Mouse (Mus musculus): ENCODE measurements at regions not wholly inside any gene's neighbourhood (a gene's known extent, or its start where the extent isn't known, plus 50 kb on each side); places are given as distances from the start of the nearest gene placed in this dataset.
A peak's percentile ranks its signal among the peaks of the same experiment; 100 is the strongest.

DNA sequence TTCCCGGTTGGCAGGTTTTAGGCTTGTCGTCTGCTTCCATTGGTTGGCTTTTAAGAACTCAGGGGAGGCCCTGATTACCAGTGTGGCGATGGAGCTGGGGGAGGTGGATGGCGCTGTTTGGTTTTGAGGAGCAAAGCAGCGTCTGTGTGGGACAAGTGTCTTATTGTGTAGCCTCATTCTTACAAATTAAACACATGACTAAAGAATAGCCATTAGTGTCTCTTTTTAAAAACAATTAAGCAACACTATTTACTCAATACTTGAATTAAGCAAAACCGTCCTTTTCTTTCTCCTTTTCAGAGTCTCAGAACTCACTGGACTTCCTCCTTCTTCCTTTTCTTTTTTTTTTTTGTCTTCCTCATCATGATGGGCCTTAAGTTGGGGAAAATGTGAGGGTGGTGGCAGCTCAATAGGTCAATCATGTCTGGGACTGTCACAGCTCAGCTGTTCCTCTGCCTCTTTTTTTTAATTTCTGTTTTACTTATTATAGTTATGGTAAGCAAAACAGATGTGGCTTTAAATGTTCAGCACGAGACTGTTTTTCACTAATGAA is 89.1 kb downstream of the Kcnrg start:
- no peak for DNase-seq (ENCODE audit: inconsistent ontology term)

DNA sequence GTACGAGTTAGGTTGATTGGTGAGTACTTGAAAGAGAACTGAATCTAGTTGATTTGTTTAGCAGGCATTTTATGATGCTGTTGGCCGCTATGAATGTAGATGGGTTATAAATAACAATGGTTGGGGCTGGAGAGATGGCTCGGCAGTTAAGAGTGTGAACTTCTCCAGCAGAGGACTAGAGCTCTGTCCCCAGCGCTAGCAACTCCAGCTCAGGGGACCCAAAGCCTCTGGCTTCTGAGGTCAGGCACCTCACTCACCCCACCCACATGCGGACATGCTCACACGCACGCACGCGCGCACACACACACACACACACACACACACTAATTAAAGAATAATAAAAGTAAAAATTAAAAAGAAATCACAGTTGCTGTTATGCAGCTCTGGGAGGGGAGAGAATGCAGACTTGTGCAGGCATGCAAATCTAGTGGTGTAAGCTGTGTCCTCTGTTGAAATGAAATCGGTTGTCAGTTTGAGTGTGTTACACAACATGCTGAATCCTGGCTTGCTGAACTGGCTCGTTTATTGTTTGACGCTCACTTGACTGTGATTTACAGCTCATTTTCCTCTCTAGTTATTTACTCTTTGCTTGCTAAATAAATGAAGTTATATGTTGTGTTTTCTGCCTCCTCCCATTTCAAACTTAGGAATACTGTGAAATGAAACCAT is 89.8 kb downstream of the Kcnrg start:
- no peak for DNase-seq (ENCODE audit: inconsistent ontology term)

DNA sequence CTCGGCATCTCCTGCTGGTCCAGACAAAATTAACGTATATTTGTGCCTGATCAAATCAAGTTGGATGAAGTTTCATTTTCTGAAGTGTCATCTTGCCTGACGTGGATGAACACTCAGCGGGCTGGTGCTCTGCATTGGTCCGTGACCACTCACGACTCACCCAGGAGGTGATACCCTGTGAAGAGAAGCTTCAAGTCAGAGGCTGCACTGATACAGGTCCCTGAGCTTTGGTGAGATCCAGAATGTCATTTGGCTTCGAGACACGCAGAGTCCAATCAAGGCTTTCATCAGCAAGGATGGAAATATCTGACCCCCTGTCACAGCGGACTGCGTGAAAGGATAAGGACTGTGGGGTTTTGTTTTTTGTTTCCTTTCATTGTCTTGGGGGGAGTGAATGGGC is 90.4 kb downstream of the Kcnrg start:
- no peak for DNase-seq (ENCODE audit: inconsistent ontology term)

DNA sequence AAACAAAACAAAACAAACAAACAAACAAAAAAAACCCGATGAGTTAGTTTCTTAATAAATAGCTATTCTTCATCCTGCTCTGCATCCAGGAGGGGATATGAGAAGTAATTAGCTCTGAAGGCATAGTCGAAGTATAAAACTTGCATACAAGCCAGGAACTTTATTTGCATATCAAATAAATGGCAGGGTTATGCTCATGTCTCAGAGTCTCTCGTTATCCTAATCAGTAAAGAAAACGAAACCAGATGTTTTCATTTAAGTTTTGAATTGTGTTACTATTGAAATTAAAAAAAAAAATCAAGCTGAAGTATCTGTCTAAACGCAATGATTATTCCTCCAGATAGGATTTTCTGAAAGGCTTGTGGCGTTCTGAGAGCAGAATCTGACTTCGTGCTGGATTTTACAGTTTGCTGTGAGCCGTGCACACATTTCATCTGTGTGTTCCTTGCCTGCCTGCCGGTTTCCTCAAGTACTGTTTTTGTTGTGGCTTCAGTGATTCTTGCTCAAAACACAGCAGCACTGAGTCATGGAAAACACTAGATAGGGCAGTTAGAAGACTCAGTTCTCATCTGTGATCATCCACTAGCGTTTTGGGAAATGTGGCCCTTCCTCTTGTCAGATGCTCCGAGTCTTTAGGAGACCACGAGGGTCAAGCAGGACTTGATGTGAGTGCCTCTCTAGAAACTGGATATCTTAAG is 91.2 kb downstream of the Kcnrg start:
- DNase-seq (ENCODE audit: inconsistent ontology term) = no peak

DNA sequence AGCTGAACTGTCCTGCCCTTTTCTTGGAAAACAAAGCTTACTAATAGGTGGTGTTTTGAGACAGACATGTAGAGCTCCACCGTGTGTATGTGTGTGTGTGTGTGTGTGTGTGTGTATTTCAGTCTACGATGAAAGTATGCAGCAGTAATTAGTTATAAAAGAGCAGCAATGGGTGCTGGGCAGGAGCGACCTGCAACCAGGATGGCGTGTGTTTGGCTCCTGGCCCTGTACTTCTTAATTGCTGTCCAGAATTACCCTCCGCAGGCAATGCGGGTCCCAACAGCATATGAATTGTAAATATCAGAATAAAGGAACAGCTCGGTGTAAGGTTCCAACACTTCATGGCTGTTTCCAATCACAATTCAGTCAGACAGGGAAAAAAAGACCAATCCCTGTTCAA is 92.4 kb downstream of the Kcnrg start:
- DNase-seq (ENCODE audit: inconsistent ontology term) = no peak

DNA sequence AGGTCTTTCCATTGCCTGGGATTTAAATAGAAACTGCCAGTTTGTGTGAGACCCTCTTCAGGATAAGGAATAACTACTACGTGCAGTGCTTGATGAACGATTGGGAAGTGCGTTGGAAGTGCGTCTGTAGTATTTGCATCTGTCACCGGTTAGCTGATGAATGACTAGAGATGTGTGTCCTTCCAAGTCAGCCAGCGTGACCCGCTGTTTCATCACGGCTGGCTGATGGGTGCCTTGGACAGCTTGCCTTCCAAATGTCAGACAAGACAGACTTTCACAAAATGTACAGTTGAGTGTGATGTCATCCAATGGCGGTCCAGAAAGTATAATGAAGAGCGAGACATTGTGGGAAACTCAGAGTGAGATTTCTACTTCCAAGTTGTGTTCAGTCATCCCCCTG is 93.9 kb downstream of the Kcnrg start:
- DNase-seq (ENCODE audit: inconsistent ontology term) = no peak

DNA sequence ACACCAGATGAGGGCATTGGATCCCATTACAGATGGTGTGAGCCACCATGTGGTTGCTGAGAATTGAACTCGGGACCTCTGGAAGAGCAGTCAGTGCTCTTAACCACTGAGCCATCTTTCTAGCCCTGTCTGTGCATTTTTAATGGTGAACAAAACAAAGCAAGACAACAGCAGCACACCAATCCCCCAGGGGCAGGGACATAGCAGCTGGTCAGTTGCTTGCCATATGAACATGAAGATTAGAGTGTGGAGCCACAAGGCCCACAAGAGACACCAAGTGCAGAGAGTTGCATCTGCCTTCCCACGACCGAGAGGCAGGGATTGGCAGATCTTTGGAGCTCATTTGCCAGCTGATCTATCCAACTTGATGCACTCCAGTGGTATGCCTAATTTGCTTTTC is 96.7 kb downstream of the Kcnrg start:
- DNase-seq (ENCODE audit: inconsistent ontology term) = no peak

DNA sequence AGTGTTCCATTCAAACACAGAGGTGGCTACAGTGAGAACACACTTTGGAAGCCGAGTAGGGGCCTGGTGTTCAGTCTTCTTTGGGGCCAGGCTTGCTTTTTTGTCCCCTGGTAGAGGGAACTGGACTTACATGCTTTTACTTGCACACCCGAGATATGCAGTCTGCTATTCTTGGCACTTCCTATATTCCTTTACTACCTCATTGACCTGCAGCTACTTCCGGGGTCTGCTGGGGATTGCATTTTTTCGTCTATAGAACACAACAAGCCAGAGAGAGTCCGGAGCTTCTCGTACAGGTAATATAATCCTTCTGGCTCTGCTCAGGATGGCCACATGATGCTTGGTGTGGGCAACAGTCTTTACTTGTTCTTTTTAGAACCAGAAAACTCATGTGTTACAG is 99.7 kb downstream of the Kcnrg start:
- no peak for DNase-seq (ENCODE audit: inconsistent ontology term)

DNA sequence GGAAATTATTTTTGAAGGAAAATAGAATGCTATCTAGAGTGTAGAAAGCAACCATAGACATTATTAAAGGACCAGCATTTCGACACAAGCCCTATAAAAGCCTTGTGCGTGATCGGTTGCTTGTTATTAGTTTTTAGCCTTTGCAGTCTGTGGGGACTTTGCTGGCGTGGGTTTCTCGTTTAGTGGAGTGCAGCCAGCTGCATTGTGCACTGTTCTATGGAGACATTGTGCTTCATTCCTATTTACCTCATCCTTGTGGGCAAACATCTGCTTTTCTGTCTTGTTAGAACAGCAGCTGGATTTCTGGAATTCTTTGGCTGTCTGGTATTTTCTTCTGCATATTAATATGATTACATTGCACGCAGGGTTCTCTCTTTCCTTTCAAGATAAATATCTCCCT is 101.1 kb downstream of the Kcnrg start:
- no peak for DNase-seq (ENCODE audit: inconsistent ontology term)

DNA sequence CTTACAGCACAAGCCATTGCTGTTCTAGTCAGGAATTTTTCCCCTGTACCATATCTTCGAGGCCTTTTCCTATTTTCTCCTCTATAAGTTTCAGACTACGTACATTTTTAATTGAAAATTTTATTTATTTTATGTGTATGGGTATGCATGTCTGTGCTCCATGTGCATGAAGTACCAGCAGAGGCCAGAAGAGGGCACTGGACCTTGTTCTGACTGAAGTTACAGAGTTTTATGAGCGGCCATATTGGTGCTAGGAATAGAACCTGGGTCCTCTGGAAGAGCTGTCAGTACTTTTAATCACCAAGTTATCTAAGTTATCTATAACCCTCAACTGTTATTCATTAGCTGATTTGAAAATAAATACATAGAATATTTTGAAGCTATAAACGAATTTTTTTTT is 108.5 kb downstream of the Kcnrg start:
- DNase-seq (ENCODE audit: inconsistent ontology term) = no peak

DNA sequence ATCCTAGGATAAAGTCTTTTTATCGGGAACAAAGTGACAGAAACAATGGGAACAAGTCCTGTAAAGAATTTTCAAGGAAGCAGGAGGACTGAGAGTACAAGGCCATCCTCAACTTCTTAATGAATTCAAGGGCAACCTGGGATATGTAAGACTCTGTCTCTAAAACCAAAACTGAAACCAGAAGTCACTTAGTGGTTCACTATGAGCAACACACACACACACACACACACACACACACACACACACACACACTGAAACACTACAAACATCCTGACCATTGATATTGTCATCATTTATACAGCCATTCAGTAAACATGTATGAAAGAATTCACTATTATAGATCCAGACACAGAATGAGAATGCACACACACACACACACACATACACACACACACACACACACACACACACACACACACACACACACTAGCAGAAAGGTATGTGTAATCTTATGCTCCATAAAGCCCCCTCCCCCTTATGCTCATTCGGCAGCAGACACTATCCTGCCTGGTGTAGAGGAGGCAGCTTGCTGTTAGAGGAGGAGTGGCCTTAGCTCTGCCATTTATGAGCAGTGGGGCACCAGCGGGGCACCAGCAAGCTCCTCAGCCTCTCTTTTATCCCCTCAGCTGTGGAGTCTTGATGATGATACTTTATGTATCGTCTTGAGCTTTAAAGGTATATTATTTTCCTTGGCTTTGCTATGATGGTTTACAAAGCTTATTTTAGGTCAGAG is 111.3 kb downstream of the Kcnrg start:
- DNase-seq (ENCODE audit: inconsistent ontology term) = no peak

DNA sequence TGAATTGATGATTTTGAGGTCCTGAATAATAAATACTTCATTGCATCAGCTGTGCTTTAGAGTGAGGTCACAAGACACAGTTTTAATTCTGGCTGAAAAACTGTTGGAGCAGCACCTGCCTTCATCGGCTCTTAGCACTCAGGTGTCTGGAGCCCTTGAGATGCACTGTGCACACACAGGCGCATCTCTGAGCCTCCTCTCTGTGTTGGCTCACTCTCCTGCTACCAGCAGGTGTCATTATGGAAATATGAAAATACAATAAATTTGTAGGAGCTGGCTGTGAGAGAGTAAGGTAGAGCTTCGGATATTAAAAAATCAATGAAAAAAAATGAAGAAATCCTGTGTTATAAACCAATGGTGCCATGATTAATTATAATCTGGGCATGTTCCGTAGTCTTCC is 114.0 kb downstream of the Kcnrg start:
- DNase-seq (ENCODE audit: inconsistent ontology term) = no peak

DNA sequence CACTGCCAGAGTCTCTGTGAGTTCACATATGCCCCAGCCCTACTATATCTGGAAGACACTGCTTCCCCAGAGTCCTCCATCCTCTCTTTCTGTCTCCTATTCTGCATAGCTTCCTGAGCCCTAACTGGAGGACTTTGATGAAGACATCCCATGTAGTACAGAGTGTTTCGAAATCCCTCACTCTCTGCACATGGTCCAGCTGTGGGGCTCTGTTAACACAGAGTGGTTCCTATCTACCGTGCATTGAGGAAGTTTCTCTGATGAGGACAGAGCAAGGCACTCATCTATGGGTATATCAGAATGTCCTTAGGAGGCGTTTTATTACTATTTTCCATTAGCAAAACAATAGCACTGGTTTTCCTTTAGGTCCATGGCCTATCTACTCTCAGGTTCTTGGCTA is 117.7 kb downstream of the Kcnrg start:
- DNase-seq (ENCODE audit: inconsistent ontology term) = no peak

DNA sequence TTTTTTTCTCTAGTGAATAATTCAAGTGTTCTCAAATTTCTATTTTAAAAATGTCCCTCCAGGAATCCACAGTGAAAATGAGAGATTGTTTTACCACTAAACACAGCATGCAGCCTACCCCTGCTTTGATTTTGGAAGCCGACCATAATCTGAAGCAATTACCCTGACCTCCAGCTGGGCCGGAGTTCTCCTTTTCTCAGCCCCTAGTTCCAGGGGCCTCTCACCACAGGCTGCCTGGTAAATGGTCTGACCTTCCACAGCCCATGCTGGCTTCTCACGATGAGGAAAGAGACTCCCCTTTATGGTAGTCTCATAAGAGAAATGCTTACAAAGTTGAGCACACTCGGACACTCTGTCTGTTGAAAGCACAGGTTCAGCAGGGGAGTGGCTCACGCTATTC is 121.3 kb downstream of the Kcnrg start:
- DNase-seq (ENCODE audit: inconsistent ontology term) = no peak

DNA sequence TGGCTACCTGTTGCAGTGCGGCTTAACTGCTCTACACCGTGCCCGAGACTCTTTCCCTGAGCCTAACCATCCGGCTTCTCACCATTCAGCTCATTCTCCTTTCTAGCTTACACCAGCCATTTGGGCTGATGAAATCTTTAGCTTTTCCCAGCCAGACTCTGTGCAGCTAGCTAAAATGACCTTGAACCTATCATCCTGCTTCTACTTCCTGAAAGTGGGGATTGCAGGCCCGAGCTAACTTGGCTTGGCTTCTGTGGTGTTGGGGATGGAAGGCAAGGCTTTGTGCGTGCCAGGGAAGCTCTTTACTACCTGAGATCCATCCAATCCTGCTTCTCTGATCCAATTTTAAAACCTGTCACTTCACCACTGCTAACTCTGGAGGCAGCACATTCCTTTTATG is 128.3 kb downstream of the Kcnrg start:
- no peak for DNase-seq (ENCODE audit: inconsistent ontology term)

DNA sequence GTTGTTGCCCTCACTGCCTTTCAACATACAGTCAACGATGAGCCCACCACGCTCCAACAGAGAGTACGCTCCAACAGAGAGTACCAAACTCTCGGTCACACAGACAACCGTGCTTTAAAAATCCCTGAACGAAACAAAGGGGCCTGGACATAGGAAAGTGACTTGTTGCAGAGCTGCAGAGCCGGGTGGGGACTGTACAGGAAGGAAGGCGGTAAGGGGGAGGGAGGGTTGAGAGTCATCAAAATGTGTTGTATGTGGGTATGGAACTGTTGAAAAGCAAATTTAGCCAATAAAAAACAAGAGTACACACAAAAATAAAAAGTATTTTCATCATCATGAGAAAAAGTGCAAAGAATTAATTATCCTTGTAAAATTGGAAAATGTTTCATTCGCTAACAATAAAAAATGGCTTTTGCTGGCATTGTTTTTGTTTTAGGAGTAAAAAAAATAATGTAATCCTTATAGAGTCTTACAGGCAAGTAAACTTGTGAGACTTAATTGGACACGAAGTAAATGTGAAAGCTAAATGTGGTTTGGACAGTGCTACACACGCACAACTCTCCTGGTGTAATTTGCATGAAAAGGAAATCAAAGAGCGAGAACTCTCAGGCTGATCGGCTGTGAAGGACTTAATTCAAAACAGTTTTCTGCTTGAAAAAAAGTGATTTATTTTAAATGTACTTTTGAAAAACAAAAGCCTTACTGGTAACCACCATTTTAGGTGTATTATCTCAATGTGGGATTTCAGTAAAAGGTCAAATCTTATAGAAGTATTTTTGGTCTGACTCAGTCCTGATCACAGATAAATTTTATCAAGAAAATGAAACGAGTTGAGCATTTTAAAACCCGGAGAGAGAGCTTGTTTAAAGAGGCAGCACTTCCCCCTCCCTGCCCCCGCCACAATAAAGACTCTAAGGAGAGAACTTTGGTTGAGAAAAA is 129.4 kb downstream of the Kcnrg start:
- no peak for DNase-seq (ENCODE audit: inconsistent ontology term)

DNA sequence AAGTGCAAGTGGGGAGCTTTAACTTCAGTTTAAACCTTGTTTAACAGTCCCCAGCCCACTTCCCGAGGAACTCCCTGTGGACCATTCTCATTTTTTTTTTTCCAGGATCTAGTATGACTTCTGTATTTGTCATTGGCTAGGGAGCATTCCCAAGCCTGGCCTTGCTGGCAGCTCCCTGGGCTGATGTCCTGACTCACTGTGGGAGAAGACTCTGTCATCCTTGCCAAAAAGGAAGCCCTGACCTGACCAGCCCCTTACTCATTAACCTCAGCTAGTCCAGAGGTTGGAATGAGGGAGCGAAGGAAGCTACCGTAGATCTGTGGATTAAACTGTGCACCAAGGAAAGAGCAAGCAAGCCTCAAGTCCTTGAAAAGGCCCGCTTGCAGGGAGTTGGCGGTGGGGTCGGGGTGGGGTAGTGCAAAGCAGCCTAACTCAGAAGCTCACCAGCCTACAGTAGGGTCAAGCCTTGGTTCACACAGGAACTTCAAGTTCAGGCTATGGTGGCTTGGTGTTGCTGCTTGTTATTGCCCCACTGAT is 130.3 kb downstream of the Kcnrg start:
- peak; percentile 27 for DNase-seq (ENCODE audit: inconsistent ontology term)

DNA sequence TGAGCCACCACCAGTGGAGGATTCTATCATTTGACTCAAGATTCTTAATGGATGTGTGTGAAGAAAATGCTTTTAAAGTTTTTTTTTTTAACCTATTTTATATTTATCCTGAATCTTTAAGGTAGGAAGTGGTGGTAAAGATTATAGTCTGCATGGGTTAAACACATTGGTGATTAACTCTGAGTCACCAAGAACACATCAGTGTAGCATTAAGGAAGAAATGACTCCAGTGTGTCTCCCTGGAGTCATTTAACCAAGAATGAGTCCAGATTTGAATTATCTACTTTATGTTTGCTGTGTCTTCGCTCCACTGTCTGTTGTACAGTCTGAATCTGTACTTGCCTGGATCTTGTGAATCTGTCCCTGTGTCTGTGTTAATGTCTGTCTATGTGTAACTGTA is 132.2 kb downstream of the Kcnrg start:
- no peak for DNase-seq (ENCODE audit: inconsistent ontology term)

DNA sequence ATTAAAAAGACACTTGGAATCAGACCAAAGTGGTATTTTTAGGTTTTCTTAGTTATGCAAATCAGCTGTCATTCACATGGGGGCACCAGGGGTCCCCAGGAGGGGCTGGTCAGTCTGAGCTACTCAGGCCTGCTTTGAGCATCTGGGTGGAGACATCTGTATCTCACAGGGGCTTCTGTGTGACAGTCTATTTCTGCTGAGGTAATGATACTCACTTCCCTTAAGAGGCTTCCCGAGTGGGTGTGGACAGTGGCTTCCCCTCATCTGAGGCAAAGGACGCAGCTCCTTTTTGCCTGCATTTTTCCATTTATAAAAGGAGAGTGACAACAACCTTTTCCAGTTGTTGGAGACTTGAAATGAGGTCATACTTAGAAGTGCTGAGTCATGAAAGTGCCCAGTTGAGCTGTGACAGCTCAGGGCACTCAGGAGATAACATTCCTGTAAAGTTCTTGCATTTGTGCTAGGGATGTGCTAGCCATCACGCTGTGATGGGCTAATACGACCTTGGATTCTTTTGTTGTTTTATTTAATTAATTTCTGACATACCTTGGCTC is 136.7 kb downstream of the Kcnrg start:
- DNase-seq (ENCODE audit: inconsistent ontology term) = no peak

DNA sequence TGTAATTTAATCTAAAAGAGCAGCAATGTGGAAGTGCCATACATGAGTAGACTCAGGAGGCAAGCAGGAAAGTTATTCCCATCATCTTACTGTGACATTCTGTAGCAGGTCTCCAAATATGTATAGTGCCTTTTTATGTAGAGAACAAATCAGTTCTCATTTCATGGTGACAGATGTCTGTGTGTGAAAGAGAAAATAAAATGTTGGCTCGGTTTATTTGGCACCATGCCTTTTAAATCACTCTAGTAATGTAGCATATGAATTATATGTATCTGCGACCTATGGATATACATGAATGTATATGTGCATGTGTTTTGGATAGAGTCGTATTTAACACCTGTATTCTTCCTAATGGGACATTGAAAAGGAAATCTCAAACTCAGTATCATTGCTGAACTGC is 146.2 kb downstream of the Kcnrg start:
- no peak for DNase-seq (ENCODE audit: inconsistent ontology term)

DNA sequence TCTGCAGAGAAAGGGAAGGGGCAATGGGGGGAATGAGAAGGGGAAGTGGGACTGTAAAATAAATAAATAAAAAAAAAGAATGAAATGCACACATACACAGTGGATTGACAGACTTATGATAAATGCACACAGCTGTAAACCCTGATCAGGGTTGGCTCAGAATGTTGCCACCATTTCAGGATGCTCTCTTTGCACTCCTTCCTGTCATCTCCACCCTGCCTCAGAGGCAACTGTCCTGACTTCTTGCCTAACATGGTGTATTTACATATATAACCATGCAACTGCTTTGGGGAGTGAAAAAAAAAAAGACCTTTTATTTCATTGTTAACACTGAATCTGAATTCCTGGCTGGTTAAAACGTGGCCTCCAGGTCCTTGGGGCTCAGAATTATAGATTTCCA is 149.4 kb downstream of the Kcnrg start:
- DNase-seq (ENCODE audit: inconsistent ontology term) = no peak

Data from Muller cell, postnatal 12 days (primary cell).